Mouse (Mus musculus) heart, adult 11 months (tissue): ENCODE results near the gene Ttc41.
"Not testable (repeated sequence)": the region's sequence is repeated elsewhere in the genome, so short reads cannot be mapped to it uniquely, and the experiment has no call there.

Experiments
- DNase-seq: peaks from one replicate; pipeline ENCODE4 v3.0.0; 2022

Ttc41 gene

DNA sequence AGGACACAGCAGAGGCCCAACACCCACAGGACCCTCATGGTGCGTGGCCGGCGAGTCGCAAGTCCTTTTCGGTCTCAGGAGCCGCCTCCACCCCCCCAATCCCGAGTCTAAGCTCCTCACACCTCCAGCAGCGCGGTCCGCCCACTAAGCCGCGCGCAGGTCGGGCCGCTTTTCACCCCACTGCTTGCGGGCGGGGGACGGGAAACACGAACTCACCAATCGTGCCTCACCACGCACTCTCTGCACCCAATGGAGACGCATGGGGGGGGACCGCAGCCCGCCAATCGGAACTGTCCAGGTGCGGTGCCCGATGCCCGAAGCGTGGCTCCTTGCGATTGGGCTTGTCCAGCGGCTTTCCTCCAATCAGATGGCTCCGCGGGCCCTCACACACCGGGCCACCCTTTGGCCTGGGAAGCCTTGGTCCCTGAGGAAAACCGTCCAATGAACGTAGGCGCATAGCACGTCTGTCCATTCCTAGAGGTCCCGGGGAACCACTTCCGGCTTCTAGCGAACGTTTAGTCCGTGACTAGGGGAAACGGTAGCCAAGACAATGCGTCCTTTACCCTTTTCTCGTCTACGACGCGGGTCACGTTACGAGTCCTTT, at the start of gene Ttc41, which contains the start of gene Hsp90b1:
Gene Ttc41 (plus strand): TSS at position 494 of the 604 bp plus-strand sequence.
Gene Hsp90b1 (minus strand): TSS at position 192 of the 604 bp plus-strand sequence.
- peak; percentile 100 for DNase-seq

DNA sequence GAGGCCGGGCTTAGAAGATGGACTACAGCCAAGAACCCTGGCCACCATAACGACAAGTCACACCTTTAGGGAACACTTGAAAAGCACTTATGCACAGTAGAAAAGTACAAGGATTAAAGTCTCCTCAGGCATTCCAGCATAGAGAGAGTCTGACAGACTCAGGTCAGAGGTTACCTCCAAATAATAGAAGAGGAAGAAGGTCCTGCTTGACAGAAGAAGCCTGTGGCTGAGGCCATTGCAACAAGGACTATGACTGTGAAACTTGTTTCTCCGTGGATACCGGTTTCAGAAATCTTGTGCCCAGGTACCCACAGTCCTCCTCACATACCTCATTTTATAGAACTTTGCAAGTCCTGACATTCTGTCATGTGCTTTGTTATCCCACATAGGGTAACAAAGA, 35.1 kb upstream of the Ttc41 start:
- not testable (repeated sequence) for DNase-seq

DNA sequence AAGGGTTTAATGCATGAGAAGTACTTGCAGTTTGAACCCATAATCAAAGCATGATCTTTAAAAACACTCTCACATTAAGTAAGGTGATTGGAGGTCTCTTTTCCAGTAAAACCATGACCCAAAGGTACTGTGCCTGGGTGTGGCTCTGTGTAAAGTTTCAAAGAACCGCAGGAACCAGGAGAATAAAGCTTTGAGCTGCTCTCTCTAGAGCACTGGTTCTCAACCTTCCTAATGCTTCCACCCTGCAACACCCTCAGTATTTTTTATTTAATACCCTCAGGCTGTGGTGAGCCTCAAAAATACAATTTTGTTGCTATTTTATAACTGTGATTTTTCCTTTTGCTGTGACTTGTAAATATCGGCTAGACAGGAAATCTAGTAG, 20.8 kb upstream of the Ttc41 start:
- DNase-seq: not testable (repeated sequence)

DNA sequence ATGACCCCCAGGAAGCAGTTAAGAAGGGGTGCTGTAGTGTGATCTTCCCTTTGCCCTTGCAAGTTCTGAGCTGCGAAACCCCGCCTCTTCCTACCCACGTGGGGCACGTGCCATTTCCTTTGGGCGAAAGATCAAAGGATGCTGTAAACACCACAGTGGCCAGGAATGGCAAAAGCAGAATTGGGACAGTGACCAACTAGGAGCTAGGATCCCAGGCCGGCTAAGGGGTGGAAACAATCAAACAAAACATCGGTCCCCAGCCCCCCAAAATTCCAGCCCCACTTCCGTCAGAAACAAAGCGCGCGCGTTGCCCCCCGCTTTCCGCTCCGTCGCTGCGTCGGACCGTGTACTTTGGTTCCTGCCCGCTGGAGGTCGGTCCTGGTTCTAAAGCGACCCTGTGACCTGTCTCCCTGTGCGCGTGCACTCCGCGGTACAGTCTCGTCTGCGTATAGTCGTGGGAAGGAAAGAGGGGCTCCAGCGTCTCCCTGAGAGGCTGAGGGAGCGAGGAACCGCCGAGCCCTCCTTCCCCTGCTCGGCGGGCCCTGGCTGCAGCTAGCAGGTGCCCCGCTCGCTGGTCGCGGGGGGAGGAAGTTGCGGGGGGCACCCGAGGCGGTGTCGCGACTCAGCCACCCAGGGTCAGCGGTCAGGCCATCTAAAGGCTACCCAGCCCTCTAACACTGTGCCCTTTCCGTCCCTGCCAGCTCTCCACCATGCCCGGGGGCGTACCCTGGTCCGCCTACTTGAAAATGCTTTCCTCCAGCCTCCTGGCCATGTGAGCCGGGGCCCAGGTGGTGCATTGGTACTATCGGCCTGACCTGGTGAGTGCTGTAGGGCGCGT, 20.2 kb upstream of the Ttc41 start:
- DNase-seq: peak; percentile 97

DNA sequence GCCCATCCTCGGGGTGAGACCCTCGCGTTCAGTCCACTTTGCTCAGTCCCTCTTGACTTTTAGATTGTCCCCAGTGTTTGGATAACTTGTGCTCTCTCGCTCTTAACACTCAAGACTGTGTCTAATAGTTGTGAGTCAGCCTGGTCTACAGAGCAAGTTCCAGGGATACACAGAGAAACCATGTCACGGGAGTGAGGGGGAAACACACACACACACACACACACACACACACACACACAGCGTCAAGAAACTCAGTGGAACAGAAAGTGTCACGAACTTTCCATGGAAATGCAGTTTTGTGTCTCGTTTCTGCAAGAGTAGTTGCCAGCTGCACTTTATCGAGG, 19.6 kb upstream of the Ttc41 start:
- DNase-seq: not testable (repeated sequence)

DNA sequence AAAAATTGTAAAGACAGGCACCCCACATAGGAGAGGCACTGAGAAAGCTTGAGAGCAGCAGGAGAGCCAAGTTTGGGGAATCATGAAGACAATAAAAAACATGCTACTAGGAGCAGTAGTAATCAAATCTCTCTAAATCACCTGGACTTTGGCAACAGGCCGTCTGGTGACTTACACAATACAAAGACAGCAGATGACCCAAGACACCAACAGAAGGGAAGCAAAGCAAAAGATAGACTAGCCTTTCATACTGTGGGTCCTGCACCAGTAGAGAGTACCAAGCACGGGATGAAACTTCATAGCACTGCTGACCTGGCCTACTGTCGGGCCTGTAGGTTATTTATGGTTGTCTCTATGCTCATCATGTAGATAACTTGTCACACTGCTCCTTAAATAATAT, 5.4 kb upstream of the Ttc41 start:
- DNase-seq: peak; percentile 76

DNA sequence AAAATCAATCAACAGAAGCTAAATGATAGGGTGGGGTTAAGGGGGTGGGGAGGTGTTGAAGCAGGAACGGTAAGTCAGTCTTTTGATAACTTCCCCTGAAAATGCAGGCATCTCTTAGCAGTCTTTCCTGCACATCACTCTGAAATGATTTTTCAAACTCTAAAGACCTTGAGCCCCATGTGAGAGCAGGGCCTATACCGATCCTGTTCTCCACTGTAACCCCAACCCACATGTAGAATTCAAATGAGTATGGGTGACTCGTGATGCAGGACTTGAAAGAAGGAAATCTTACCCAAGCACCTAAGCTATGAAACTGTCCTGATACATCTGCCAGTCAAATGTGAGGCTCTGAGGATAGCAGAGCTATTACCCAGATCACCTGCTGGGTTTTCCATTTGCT, 4.6 kb upstream of the Ttc41 start:
- peak; percentile 75 for DNase-seq

DNA sequence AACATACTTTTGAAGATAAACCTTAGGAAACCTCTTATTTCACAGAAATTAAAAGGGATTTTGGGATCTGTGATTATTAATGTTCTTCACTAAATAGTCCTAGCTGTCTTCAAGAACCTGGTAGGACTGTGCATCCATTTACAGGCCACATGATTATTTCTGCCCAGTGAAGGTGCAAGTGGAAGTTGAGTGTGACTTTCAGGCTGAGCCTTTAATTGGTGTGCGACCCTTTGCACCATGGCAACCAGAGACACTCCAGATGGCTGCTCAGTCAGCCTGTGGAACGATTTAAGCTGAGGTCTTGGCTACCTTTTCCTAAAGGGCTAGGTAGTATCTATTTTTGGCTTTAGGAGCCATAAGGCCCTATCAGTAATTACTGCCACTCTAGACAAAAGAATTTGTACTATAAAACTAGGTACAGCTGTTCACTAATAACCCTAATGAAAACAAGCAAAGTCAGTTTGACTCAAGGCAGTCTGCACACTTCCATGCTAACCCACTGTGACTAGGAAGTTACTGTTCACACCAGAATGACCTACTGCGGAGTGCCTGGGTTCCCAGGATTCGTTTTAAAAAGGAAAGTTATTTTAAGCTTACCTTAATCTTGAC, 3.2 kb upstream of the Ttc41 start:
- peak; percentile 75 for DNase-seq

DNA sequence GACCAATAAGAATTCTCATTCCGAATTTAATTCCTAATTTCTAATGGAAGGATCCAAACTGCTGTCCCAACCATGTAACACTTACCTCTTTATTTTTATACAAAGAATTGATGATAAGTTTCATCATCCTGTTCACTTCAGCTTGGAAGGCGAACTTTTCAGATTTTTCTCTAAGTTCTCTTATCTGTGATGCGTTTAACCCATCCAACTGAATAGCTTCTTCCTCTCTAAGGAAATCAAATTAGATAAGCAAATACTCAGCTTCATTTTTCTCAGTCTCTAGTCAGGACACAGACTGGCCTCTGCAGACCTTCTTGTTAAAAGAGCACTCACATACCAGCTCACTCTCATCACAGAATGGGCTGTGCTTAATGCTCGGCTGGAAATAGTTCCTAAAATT, 2.2 kb upstream of the Ttc41 start:
- peak; percentile 36 for DNase-seq

DNA sequence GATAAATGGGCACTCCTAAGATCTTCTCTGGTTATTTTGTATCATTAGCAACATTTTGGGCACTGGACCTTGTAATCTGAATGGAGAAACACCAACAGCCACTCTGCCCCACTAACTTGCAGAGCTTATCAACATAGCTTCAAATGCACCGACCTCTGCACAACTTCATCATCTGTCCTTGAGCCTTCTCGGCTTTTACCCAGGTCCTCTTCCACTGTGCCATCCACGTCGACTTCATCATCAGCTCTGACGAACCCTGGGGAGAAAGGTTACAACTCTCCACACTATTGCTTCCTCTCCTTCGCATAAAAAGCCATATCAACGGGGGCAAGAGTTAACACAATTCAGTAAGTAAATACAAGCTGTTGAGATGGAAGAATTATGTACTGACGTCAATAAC, 1.5 kb upstream of the Ttc41 start:
- no peak for DNase-seq

DNA sequence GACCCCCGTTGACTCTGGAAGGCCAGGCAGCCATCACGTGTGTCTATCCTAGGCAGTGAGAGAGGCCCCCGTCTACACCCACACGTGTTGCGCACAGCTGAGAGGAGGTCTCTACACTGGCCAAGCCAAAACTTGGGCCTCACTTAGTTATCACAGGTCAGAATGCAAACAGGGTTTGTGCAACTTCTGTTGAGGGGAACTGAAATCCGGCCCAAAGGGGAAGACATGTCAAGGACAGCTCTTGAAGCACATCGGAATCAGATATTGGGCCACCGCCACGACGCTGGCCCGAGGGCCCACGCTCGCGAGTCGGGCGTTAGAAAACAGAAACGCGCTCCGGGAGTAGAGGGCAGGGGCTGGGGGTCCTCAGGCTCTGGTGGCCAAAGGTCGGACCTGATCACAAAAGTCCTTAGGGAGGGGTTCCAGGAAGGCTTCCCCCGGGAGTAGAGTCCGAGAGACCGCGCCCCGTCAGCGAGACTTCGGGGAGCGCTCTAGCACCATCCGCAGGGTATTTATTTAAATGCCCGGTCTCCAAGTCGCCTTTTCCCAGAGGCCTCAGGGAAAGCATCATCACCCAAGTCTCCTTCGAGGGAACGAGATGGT, 921 bp upstream of the Ttc41 start:
- DNase-seq: no peak

DNA sequence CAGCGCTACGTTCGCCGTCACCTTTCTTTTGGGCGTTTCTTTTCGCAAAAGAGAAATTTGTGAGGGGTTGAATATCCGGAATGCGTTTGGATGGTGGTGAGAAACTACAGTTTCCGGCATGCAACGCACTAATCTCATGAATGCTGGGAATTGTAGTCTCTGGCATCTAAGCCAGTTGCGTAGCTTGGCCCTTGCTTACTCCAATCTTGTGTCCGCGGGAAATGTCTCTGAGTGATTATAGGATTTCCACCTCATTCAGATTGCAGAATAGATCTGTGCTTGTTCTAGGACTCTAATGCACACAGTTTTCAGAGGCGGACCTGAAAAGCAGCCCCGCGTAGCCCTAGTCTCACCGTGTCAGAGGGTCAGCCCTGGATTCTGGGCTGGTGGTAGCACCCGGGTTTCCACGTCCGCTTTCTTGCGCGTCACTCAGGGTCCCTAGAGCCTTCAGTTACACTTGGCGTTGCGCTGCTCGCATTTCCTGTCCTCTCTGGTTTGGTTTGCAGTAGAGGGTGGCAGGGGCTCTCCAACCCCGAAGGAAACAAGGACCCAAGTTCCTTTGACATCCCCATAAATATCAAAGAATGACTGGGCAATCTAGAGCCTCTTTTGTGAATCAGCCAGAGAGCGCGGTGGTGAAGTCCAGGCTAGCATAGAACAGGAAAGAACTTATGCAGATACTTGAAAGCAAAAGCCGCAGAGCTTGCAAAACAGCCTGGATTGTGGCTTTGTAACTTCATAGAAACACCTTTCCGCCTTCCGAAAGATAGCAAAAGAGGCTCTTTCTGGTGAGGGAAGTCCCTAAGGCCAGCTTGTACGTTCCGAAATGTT, 526 bp downstream of the Ttc41 start:
- DNase-seq: peak; percentile 99

DNA sequence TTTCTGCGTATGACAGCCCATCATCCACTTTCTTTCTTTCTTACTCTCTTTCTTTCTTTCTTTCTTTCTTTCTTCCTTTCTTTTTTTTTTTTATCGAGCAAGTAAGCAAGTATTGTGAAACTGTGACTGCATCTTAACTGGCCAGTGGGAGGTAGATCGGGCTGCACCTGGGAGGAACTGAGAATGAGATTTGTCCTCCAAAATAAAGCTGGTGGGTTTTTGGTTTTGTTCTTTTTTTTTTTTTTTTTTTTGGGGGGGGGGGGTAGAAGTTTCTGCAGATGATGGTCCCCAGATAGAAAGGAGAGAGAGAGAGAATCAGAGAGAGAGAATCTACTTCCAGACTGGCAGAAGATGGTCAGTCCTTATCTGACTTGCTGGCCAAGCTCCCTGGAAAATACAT, 1.5 kb downstream of the Ttc41 start:
- DNase-seq: no peak

DNA sequence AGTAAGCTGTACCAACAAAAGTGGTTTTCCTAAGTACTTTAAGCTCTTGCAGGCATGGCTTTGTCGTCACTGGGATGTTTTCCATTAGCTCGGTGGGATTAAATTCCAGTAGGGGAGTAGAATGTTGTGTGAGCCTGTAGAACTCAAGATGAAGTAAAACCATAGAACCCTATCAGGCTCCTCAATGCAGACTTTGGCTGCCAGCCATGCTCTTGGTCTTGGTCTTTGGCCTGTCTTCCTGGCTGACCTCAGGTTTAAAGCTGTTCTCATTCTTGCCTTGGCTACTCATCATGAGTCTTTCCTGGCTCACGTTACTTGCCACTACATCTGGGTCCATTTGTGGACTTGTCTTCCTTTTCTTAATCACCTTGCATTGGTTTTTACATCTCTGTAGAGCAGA, 6.5 kb downstream of the Ttc41 start:
- no peak for DNase-seq

DNA sequence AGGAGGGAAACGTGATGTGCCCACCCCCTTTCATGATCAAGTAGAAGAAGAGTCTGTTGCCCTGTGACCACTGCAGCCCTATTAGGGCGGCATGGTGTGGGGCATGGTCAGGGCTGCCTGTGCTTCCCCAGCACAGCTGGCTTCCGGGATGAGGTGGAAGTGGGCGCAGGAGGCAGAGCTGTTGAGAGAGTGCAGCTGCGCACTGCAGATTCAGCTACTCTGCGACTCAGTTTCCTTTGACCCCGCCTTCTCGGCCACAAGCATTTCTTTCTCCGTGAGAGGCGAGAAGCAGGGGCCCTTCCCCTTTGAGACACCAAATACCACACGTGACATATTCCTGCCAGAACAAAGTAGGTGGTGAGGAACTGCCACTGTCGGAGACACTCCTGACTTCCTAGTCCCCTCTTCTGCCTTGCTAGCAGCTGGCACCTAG, 22.0 kb downstream of the Ttc41 start:
- peak; percentile 97 for DNase-seq

DNA sequence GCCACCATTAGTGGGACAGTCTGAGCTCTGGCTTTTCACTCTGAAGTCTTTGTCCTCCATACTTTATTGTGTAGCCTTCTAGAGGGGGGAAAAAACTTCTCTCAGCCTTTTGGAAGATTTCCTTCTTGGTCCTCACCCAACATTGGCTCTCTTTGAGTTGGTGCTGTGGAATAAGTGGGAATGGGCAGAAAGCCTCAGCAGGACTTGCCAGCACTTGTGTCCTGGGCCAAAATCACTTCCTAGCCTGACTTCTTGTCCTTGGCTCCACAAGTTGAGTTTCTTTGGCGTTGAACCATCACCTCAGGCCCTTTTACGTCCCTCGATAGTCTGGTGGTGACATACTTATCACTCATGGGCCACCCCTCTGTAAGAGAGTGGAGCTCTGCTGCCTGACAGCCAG, 22.6 kb downstream of the Ttc41 start:
- DNase-seq: peak; percentile 88

DNA sequence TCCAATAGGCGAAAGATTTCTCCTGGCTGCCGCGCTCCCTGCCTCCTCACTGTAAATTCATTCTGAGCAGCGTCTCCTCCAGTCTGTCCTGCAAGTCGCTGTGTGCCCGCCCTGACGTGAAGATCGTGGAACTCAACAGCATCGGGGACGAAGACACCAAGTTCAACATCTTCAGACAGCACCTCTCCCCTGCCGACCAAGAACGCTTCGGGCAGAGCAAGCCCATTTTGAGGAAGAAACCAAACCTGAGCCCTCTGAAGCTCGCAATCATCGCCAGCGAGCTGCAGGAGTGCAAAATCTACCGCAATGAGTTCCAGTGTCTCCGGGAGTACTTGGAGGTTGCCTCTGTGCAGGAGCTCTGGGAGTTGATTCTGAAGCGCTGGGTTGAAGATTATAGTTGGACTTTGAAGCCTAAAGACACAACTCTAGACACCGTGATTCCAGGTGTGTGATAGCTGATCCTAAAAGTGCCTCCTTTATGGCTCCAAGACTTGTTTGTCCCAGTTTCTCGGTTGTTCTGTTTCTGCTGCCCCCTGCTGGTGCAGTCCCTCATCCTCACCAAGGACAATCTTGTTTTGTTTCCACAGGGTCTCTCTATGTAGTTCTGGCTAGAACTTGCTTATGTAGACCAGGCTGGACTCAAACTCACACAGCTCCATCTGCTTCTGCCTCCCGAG, 25.4 kb downstream of the Ttc41 start:
- peak; percentile 94 for DNase-seq

DNA sequence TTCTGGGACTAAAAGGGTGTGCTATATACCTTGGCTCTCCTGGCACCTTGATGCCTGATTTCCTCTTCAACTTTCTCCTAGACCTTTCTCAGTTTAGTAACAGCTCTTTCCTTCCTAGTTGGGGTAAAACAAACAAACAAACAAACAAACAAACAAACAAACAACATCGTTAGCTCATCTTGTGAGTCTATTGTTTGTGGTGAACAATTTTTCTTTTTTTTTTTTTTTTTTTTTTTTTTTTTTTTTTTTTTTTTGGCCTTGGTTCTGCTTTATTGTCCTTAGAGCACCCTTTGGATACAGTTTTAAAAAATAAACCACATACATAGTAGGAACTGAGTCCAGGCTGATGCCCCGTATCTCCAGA, 25.9 kb downstream of the Ttc41 start:
- DNase-seq: no peak

DNA sequence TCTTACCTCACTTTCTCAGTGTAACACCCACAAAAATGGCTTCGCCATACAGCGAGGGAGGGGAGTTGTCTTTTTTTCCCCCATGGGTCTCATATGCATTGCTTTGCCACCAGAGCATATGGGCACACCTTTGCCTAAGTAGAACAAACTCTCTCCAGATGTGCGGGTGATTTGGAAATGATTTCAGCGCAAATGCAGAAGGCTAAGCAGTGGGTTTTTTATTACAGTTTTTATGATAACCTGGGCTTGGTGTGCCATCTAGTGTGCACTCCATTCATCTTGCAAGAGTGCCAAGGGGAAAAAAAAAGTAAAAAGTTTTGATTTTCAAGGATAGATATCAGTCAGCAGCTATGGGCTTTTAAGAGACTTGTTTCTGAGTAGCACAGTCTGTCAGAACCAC, 29.4 kb downstream of the Ttc41 start:
- DNase-seq: peak; percentile 52

DNA sequence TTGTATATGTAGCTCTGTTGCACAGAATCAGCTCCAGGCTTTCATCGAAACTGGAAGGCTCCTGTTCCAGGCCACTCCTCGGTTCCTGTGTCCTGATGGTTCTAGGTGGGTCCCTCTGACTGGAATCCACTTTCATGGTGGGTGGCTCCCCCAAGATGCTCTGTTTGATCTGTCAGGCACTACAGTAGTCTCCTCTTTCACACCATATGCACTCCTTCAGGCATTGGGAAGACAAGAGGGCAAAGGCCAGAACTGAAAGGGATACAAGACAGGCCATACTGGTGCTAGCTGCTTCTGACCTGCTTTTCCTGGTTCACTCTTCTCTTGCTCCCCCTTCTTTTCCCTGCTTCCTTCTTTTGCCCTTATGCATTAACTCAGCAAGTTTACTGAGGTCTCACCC, 37.3 kb downstream of the Ttc41 start:
- DNase-seq: peak; percentile 28

DNA sequence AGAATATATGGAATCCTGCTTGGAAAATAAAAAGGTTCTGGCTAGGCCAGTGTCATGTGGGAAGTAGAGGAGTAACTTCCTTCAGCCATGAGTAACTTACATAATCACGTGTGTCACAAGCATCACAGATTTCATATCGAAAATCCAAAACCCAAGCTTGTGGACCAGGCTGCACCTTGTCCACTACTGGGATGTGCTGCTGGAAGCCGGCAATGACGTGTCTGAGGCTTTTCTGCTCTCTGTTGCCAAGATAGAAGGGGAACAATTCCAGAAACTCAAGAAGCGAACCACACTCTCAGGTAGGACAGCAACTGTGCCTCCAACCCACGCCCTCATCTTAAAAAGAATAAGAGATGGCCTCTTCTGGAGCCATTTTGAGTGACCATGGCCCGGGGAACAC, 38.7 kb downstream of the Ttc41 start:
- peak; percentile 68 for DNase-seq

DNA sequence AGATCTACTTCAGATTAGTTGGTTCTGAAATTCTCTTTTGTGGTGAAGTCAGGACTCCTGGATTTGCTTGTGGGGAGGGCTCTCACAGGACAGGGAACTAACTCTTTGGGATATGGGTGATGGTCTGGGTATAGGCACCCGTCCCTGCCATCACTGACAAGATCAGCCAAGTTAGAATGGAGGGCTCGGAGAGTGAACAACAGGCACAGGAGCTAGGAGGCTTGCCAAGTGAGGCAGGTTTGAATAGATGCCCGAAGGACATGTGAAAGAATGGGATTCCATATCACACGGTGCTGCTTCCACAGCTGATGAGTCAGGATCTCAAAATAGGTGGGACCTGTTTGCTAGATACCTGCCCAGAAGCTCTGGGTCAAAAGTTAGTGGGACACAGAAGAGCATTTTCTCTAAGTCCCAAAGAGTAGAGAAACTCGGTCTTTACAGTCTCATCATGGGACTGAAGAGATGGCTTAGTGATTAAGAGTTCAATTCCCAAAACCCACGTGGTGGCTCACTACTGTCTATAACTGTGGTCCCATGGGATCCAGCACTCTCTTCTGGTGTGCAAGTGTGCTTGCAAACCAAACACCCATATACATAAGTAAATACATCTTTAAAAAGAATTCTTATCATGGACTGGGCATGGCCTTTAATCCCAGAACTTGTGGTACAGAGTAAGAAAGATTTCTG, 50.3 kb downstream of the Ttc41 start:
- peak; percentile 90 for DNase-seq
